ENCODE assay signal across 8 mouse cellular contexts in genomic region chr5:53590875-53591682, GRCm38 (mm10).
DNase-seq lines count a peak whose midpoint lies in the region; ATAC-seq and TF ChIP-seq lines count a peak whose summit lies in the region.

No protein-coding gene starts in this region.

- H3K4me1 ChIP-seq in heart, embryonic 15.5 days (replicated peaks): peaks cover 28% of the 10 kb centered on the region

- peaks cover 60% of the 10 kb centered on the region for H3K79me2 ChIP-seq in C2C12 (ENCODE audit: control insufficient read depth, insufficient read depth)

- H3K9me3 ChIP-seq in heart, embryonic 15.5 days (replicated peaks): no peaks in the 10 kb centered on the region

- no peak for TF ChIP-seq CTCF in C2C12 (IDR thresholded peaks at IDR 0.05; ENCODE audit: control insufficient read depth, insufficient read depth, insufficient read length)

- H3K27me3 ChIP-seq in C2C12 (ENCODE audit: control insufficient read depth, insufficient read depth, insufficient read length): no peaks in the 10 kb centered on the region
- H3K27me3 ChIP-seq in heart, embryonic 15.5 days: no peaks in the 10 kb centered on the region

- peak overlapping the region; percentile 63 for H3K4me3 ChIP-seq in C2C12 (ENCODE audit: insufficient read depth, poor library complexity, severe bottlenecking)
- H3K4me3 ChIP-seq in heart, embryonic 15.5 days: peak overlapping the region; percentile 97

- peak overlapping the region; percentile 99 for H3K9ac ChIP-seq in heart, embryonic 15.5 days

- peak; percentile 1; the same call in 1 of the 2 replicates for ATAC-seq in heart, embryonic 15.5 days (replicated peaks; ENCODE audit: insufficient number of reproducible peaks, insufficient read depth, low FRiP score, low read depth)
- no peak for ATAC-seq in monocyte, adult 5-6 weeks (replicated peaks; ENCODE audit: insufficient number of reproducible peaks, low FRiP score, low TSS enrichment, poor library complexity, severe bottlenecking)

- under 1% methylated on average over 39 of the region's 67 CpGs for WGBS in heart, embryonic 15.5 days

- peak; percentile 59 for DNase-seq in NIH3T3 (ENCODE audit: low read depth)
- DNase-seq in cerebellum, postnatal 36 days: peak; percentile 29 to 45
- DNase-seq in kidney, postnatal 14 days: peak; percentile 33
- peak; percentile 15 for DNase-seq in lung, postnatal 36 days
- peak; percentile 46 to 57 for DNase-seq in right cerebral cortex, postnatal 10 days (ENCODE audit: low spot score in 2 of 2)

- H3K79me3 ChIP-seq in C2C12 (ENCODE audit: low read depth): peaks cover 54% of the 10 kb centered on the region

- H3K36me3 ChIP-seq in C2C12 (ENCODE audit: control insufficient read depth, insufficient read depth): no peaks in the 10 kb centered on the region
- no peaks in the 10 kb centered on the region for H3K36me3 ChIP-seq in heart, embryonic 15.5 days

- peak overlapping the region; percentile 98 for H3K4me2 ChIP-seq in heart, embryonic 15.5 days

- H3ac ChIP-seq in C2C12 (ENCODE audit: control insufficient read depth, insufficient read length, low read depth): peak overlapping the region; percentile 65

- peak overlapping the region; percentile 100 for H3K27ac ChIP-seq in heart, embryonic 15.5 days

TF ChIP-seq in C2C12, 6 proteins besides CTCF, POLR2A, EP300 and RAD21:
- TF ChIP-seq FOSL1 (IDR thresholded peaks at IDR 0.05; ENCODE audit: insufficient read depth, low read length, poor library complexity, severe bottlenecking): no peak
- TF ChIP-seq MYOG (IDR thresholded peaks at IDR 0.05; ENCODE audit: control insufficient read depth, extremely low read depth, insufficient read length): no peak
- no peak for TF ChIP-seq MYOD1 (IDR thresholded peaks at IDR 0.05; ENCODE audit: control insufficient read depth, insufficient read length, low read depth)
- no peak for TF ChIP-seq MAX (IDR thresholded peaks at IDR 0.05)
- TF ChIP-seq USF1 (IDR thresholded peaks at IDR 0.05; ENCODE audit: low read depth): no peak
- no peak for TF ChIP-seq CEBPB (IDR thresholded peaks at IDR 0.05; ENCODE audit: low read depth)
